Mouse (Mus musculus) lung, postnatal 0 days (tissue): ENCODE data around the gene Gm20388.

Experiments used
- CTCF ChIP-seq: IDR thresholded peaks from 2 replicates; pipeline ENCODE4 v1.5.1; 2016; ENCODE audit warnings: antibody characterized with exemption, mild to moderate bottlenecking
- EP300 ChIP-seq: IDR thresholded peaks from 2 replicates; pipeline ENCODE4 v1.6.1; 2016; ENCODE audit warnings: antibody characterized with exemption, mild to moderate bottlenecking, control low read depth

DNA sequence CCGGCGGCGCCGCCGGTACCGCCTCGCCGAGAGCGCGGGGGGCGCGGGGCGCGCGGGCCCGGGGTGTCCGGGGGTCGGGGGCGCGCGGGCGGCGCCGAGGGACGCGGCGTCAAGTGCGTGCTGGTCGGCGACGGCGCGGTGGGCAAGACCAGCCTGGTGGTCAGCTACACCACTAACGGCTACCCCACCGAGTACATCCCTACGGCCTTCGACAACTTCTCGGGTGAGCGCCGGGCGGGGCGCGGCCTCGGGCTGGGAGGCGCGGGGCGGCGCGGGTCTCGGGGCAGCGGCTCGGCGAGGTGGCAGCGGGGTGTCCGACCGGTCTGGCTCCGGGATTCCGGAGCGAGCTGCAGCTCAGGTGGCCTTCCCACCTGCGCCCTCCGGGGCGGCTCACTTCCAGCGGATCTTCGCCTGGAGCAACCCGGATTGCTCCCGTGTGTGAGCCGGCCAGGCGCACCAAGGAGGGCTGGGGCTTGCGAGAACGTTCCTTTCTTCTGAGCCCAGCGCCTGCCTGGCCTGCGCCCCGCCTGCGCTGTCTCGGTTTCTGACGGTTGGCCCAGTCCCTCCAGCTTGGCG, 3743.4 kb downstream of the Gm20388 start:
- no peak for TF ChIP-seq CTCF
- TF ChIP-seq EP300: no peak
